Mouse (Mus musculus) limb, embryonic 11.5 days (tissue): ENCODE measurements around the gene Uqcr10. TPM values are rescaled to one million over a fixed set of nuclear protein-coding genes. Genes with fewer than 3 reads are reported as not detected.
"Not testable (repeated sequence)": the region's sequence is repeated elsewhere in the genome, so short reads cannot be mapped to it uniquely, and the experiment has no call there.

Source experiments
- ATAC-seq: fragments of 200-750 bp; cut with Nextera tagmentation; 2 replicates; pipeline ENCODE4 v1.8.0; 2017; ENCODE audit warnings: low read depth; ENCODE audit not compliant: insufficient number of reproducible peaks, low FRiP score, low TSS enrichment
- DNase-seq: peaks from one replicate; pipeline ENCODE4 v3.0.0-alpha.2; 2015; ENCODE audit warnings: low spot score
- H3K27ac ChIP-seq: fragments of 300-500 bp; sonication (generic); replicated peaks from 2 replicates; pipeline ENCODE4 v1.5.1; 2014; ENCODE audit warnings: low read depth, mild to moderate bottlenecking, low read length
- H3K27me3 ChIP-seq: fragments of 300-500 bp; sonication (generic); 2 replicates; pipeline ENCODE4 v1.6.1; 2014; ENCODE audit warnings: mild to moderate bottlenecking, low read length, mixed read lengths; ENCODE audit not compliant: control insufficient read depth, insufficient read depth
- H3K36me3 ChIP-seq: fragments of 300-500 bp; sonication (generic); 2 replicates; pipeline ENCODE4 v1.6.1; 2014; ENCODE audit warnings: mild to moderate bottlenecking, low read length, moderate library complexity, mixed read lengths; ENCODE audit not compliant: control insufficient read depth, insufficient read depth
- H3K4me1 ChIP-seq: fragments of 300-500 bp; sonication (generic); 2 replicates; pipeline ENCODE4 v1.6.1; 2014; ENCODE audit warnings: low read length, mixed read lengths; ENCODE audit not compliant: control insufficient read depth, insufficient read depth
- H3K4me2 ChIP-seq: fragments of 300-500 bp; sonication (generic); 2 replicates; pipeline ENCODE4 v1.6.1; 2014; ENCODE audit warnings: low read depth, mild to moderate bottlenecking, moderate library complexity; ENCODE audit not compliant: severe bottlenecking
- H3K4me3 ChIP-seq: fragments of 300-500 bp; sonication (generic); 2 replicates; pipeline ENCODE4 v1.5.1; 2014; ENCODE audit warnings: low read depth, low read length
- H3K9ac ChIP-seq: fragments of 300-500 bp; sonication (generic); 2 replicates; pipeline ENCODE4 v1.6.1; 2014; ENCODE audit warnings: mild to moderate bottlenecking, low read length
- H3K9me3 ChIP-seq: fragments of 300-500 bp; sonication (generic); 2 replicates; pipeline ENCODE4 v1.6.1; 2016; ENCODE audit warnings: low read length; ENCODE audit not compliant: control insufficient read depth
- WGBS: fragments of 180-500 bp; shearing (Covaris S2); extraction: QIAGEN DNeasy Blood & Tissue Kit; methylation state at CpG from one replicate; pipeline ENCODE4 v1.1.7; 2014; 5-methylcytosine and 5-hydroxymethylcytosine counted together
- polyA plus RNA-seq: library from polyadenylated mRNA; unstranded; fragments of >200 nt; fragmentation: Nextera tagmentation; extraction: Ambion mirVana; gene quantifications from 2 replicates; pipeline ENCODE4 v1.2.1, GENCODE M21; 2014

The Uqcr10 gene
- polyA plus RNA-seq, 1 experiment from 2014 or later: 639 TPM

DNA sequence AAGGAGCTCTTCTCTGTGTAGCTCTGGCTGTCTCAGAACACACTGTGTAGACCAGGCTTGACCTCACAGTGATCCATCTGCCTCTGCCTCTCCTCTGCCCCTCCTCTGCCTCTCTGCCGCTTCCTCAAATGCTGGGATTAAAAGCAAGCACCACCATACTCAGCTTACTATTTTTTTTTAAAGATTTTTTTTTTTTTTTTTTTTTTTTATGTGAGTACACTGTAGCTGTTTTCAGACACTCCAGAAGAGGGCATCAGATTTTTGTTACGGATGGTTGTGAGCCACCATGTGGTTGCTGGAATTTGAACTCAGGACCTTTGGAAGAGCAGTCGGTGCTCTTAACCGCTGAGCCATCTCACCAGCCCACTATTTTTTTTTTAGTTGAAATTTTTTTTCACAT, 6.0 kb upstream of the Uqcr10 start:
- not testable (repeated sequence) for H3K4me3 ChIP-seq, H3K4me2 ChIP-seq, DNase-seq, ATAC-seq, H3K9ac ChIP-seq, H3K27ac ChIP-seq, H3K9me3 ChIP-seq, H3K36me3 ChIP-seq, H3K27me3 ChIP-seq, H3K4me1 ChIP-seq
- 88% methylated on average over 4 of the region's 4 CpGs for WGBS

- no peak for DNase-seq
- 11% methylated on average over 4 of the region's 4 CpGs for WGBS
Measured at GRCm38 (mm10) chr11:4705178-4705577, 1.0 kb upstream of the Uqcr10 start.

GRCm38 (mm10) chr11:4703688-4704071, 462 bp downstream of the Uqcr10 start:
- Histone ChIP-seq H3K27me3 (no peaks in the 10 kb centered on the region), H3K4me2 (peak overlapping the region; percentile 80), H3K36me3 (peaks cover 9% of the 10 kb centered on the region), H3K27ac (no peak overlapping the region), H3K4me3 (peak overlapping the region; percentile 88), H3K9ac (peak overlapping the region; percentile 87), H3K9me3 (no peaks in the 10 kb centered on the region), H3K4me1 (no peaks in the 10 kb centered on the region)
- DNase-seq (no peak), ATAC-seq (no peak)
- WGBS: 4% methylated on average over 12 of the region's 12 CpGs

More at GRCm38 (mm10) chr11:4705178-4705577, 1.0 kb upstream of the Uqcr10 start:
- no peaks in the 10 kb centered on the region for H3K9me3 ChIP-seq
- no peak overlapping the region for H3K27ac ChIP-seq
- H3K27me3 ChIP-seq: no peaks in the 10 kb centered on the region
- no peaks in the 10 kb centered on the region for H3K4me1 ChIP-seq
- peak overlapping the region; percentile 88 for H3K4me3 ChIP-seq
- no peak for ATAC-seq
- peak overlapping the region; percentile 53 for H3K9ac ChIP-seq
- H3K36me3 ChIP-seq: peaks cover 9% of the 10 kb centered on the region
- peak overlapping the region; percentile 80 for H3K4me2 ChIP-seq

GRCm38 (mm10) chr11:4700726-4701125, 3.4 kb downstream of the Uqcr10 start:
- ATAC-seq (no peak), DNase-seq (no peak)
- 84% methylated on average over 8 of the region's 8 CpGs for WGBS
- peaks cover 9% of the 10 kb centered on the region for H3K36me3 ChIP-seq
- no peaks in the 10 kb centered on the region for H3K9me3 ChIP-seq
- H3K4me2 ChIP-seq: no peak overlapping the region
- H3K4me3 ChIP-seq: no peak overlapping the region
- H3K27ac ChIP-seq: no peak overlapping the region
- no peak overlapping the region for H3K9ac ChIP-seq
- H3K4me1 ChIP-seq: no peaks in the 10 kb centered on the region
- no peaks in the 10 kb centered on the region for H3K27me3 ChIP-seq

DNA sequence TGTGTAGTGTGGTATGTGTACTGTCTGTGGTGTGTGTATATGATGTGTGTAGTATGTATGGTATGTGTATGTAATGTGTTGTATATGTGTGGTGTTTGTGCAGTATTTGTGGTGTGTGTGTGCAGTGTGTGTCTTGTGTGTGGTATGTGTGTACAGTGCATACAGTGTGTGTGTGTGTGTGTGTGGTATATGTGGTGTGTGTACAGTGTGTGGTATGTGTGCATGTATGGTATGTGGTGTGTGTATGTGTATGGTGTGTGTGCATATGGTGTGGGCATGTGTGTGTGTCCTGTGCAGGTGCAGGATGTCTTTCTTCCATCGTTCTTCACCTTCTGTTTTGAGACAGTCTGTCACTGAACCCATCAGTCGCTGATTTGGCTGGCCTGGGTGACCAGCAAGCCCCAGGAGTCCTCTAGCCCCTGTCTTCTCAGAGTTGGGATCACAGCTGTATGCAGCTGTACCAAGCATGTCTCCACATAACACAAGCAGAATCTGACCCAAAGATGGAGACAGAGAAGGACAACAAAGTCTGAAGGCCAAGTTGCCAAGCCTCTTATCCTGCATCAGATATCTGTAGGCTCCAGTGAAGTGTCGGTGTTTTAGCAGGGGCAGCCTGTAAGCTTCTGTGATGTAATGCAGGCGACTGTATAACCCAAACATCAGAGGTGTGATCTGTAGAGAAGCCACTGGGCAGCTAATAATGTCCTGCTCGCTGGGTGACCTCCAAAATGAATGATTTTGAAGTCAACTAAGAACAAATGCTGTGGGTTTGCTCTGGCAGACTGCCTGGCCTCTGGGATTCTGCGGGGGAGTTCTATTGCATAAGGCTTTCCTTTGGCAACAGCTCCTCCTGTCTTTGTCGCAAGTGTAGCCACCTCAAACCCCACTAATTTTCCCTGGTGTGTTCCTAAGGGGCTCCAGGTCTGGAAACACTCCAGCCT, 6.8 kb downstream of the Uqcr10 start:
- no peak overlapping the region for H3K27ac ChIP-seq
- no peak for DNase-seq
- ATAC-seq: no peak
- H3K4me2 ChIP-seq: no peak overlapping the region
- no peaks in the 10 kb centered on the region for H3K9me3 ChIP-seq
- peaks cover 9% of the 10 kb centered on the region for H3K36me3 ChIP-seq
- no peak overlapping the region for H3K9ac ChIP-seq
- no peaks in the 10 kb centered on the region for H3K4me1 ChIP-seq
- WGBS: 43% methylated on average over 7 of the region's 7 CpGs
- H3K4me3 ChIP-seq: no peak overlapping the region
- no peaks in the 10 kb centered on the region for H3K27me3 ChIP-seq

DNA sequence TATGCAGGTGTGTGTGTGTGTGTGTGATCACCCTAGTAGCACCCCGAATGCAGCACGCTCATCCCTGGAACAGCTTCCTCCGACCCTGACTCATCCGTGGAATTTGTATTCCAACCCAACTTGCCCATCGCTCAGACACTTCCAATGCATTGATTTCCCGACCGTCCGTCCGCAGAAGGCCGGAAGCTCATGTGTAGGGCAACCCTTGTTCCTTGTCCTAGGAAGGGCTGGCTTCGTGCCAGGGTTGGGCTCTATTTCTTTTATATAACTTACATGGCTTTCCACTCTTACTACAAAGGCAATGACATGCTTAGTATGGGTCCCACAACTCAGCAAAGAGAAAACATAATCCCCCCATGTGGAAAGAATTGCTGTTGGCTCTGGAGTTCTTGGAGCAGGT, 12.0 kb downstream of the Uqcr10 start:
- DNase-seq: no peak
- Histone ChIP-seq H3K4me3 (no peak overlapping the region), H3K4me2 (no peak overlapping the region), H3K36me3 (no peaks in the 10 kb centered on the region), H3K4me1 (no peaks in the 10 kb centered on the region), H3K27ac (no peak overlapping the region), H3K9me3 (no peaks in the 10 kb centered on the region), H3K9ac (no peak overlapping the region), H3K27me3 (no peaks in the 10 kb centered on the region)
- no peak for ATAC-seq
- 92% methylated on average over 11 of the region's 11 CpGs for WGBS

- Histone ChIP-seq H3K9ac (no peak overlapping the region), H3K36me3 (no peaks in the 10 kb centered on the region), H3K4me3 (no peak overlapping the region), H3K27ac (no peak overlapping the region), H3K9me3 (no peaks in the 10 kb centered on the region), H3K27me3 (no peaks in the 10 kb centered on the region), H3K4me1 (no peaks in the 10 kb centered on the region), H3K4me2 (no peak overlapping the region)
- 64% methylated on average over 10 of the region's 10 CpGs for WGBS
- no peak for ATAC-seq
- no peak for DNase-seq
Measured at GRCm38 (mm10) chr11:4691213-4691612, 12.9 kb downstream of the Uqcr10 start.

DNA sequence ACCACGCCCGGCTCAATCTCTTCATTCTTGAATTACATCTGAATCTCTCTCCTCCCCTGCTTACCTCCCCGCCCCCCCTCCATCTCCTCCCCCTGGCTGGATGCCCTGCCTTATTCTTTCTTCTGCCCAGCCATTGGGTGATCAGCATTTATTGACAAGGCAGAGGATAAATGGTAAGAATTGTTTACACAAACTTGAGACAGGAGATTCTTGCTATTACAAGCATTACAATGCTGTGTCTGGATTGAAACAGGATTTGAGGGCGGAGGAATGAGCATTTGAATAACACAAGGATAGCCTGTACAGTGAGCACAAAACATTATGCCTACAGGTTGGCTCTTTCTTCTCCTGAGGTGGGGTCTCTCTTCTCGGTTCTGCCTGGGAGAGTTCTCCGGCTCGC, 13.8 kb downstream of the Uqcr10 start:
- no peak overlapping the region for H3K27ac ChIP-seq
- H3K4me2 ChIP-seq: no peak overlapping the region
- no peaks in the 10 kb centered on the region for H3K36me3 ChIP-seq
- H3K4me1 ChIP-seq: no peaks in the 10 kb centered on the region
- H3K27me3 ChIP-seq: no peaks in the 10 kb centered on the region
- no peak overlapping the region for H3K4me3 ChIP-seq
- 88% methylated on average over 7 of the region's 7 CpGs for WGBS
- H3K9ac ChIP-seq: no peak overlapping the region
- H3K9me3 ChIP-seq: no peaks in the 10 kb centered on the region
- DNase-seq (no peak), ATAC-seq (no peak)
